Mouse (Mus musculus) adrenal gland, postnatal 4 days (tissue): Measurements from ENCODE around the gene Wdr48. TPM values are rescaled to one million over a fixed set of nuclear protein-coding genes. Genes with fewer than 3 reads are reported as not detected.

ENCODE experiments used
- DNase-seq, 2 experiments: peaks; one replicate each; pipeline ENCODE4 v3.0.0; 2021 to 2022; ENCODE audit warnings: low spot score in 2 of 2, mixed read lengths in 2 of 2
- total RNA-seq, 2 experiments: library from RNA; stranded (reverse); gene quantifications; 2 replicates each; pipeline ENCODE4 v1.2.3; 2021

Wdr48 gene
- total RNA-seq, 2 experiments from 2014 or later: 55.6 to 56.5 TPM

DNA sequence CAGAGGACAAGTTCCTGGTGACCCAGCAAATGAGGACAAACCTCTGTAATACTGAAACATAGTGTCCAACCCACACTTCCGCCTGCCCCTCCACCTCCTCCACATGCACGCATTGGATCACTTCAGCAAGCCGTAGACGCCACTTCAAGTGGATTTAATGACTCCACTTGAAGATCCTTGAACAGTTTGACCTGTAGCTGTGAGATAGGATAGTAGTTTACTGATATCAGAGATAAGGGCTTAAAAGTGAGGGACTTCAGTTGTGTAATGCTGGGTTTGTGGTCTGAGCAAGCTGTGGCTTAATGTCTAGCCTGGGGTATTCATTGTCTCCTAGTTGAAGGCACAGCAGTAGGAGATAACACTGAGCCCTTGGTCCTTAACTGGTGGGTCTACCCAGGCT, 28.8 kb downstream of the Wdr48 start:
- DNase-seq: no peak

DNA sequence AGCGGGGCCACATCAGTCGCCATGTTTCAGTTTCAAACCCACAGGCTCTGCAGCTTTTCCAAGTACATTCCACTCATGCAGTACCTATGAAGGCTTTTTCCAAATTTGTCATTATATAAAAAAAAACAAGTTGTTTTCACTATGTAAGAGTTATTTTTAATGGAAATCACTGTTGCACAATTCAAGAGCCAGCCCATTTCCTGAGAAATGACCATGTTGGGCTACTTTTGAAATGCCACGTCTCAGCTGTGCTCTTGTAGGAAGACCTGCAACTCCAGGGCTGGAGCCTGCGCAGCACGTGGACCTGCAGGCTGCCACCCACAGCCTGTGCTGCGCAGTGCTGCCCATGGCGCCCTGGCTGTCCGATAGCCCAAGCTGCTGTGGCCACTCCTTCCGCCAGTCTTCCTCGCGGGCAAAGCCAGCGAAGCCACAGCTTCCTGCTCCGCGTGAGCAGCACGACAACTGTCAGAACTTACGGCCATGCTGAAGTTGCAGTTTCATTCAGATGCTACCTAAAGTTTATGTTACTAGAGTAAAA, 30.5 kb downstream of the Wdr48 start:
- no peak for DNase-seq

DNA sequence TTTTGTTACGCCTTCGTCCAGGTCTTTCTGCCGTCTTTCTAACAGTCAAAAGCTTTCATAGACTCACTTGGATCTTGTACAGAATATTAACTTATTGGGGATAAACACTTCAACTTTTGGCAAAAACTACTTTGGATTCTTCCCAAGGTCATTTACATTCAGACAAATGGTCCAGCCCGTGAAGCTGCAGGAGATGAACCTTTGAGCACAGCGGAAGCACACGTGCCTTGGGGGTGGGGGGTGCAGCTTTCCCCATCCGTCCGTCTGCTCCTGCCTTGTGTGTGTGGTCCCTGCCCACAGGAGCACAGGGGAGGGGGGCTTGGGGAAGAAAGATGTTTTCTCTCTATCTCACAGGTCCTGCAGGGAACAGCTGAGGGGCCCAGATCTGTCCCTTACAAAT, 31.1 kb downstream of the Wdr48 start:
- no peak for DNase-seq

DNA sequence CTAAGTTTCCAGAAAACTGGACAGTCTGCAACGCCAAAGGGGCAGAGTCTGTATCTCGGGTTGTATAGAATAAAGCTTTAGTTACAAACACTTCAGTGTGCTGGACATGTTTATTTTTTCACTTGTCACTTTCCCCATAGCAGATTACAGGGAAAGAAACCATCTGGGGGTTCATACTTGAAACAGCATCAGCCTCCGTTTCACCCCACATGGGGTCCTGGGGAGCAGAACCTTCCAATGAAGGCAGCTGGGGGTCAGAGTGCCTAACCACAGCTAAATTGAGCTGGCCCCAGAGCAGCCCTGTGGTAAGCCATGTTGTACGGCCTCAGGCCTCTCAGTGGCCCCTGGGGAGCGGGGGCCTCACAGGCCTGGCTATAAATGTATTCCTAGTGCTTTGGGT, 31.8 kb downstream of the Wdr48 start:
- no peak for DNase-seq

DNA sequence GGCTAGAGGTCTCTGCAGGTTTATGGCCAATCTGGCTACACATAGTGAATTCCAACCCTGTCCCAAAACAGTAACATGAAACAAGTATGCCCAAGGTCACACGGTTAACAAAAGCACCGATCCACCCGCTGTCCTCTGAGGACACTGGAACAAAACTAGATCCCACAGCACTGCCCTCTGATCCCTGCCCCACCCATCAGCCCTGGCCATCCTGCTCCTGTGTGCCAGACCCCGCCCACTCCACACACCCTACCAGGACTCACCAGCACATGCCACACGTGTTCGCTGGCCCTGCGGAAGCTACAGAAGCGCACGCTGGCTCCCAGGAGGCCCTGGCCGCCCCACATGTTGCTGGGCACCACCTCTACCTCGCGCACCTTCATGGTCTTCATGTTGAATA, 37.7 kb downstream of the Wdr48 start:
- no peak for DNase-seq

DNA sequence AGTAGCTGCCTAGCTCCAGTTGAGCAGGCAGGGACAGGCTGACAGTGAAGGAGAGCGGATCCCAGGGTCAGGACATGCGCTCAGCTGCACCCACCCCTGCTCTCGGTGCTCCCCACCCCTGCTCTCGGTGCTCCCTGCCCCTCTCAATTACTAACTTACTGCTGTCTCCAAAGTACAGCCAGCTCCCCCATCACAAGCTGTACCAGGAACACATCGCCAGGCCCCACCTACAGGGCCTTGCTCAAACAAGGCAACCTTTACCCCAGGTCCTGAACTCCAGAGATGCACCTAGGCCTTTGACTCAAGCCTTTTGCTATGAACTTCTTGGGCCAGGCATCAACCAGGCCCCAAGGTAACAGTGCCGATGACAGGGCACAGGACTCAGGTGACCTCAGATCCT, 39.0 kb downstream of the Wdr48 start:
- no peak for DNase-seq

DNA sequence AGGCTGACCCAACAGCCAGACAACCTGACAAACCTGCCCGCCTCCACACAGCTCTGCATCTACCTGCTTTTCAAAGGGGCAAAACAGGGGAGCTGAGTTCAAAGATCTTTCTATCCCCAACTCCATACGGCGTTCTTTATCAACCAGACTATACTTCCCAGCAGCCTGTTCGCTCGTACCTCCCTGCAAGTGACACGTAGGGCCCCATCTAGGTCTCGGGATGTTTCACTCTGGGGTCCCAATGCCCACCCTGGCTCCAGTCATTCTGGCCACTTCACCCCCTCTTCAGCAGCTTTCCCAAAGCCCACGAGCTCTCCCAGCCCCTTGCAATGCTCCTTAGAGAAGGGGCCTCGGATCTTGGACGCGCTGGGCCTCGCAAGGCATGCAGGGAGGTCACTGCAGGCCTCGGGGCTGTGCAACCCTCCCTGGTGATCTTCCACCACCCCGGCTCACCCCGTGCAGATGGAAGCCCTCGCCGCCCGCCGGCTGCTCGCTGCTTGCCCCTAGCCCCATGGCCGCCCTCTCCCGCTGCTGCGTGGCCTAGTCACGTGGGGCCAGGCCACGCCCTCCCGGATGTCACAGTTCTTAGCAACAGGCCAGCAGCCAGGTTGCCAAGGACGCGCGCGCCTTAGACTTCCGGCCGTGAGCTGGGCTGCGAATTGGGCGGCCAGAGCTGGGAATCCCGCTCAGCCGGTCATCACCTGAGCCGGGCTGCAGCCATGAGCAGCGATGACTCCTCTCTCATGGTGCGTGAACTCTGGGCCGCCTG, 42.5 kb downstream of the Wdr48 start, which contains the start of the genes Gorasp1 and Ttc21a:
Gorasp1 (minus strand) TSS at position 561 of the 769 bp plus-strand sequence.
Ttc21a (plus strand) TSS at position 602 of the 769 bp plus-strand sequence.
- peak; percentile 82 to 87 for DNase-seq

DNA sequence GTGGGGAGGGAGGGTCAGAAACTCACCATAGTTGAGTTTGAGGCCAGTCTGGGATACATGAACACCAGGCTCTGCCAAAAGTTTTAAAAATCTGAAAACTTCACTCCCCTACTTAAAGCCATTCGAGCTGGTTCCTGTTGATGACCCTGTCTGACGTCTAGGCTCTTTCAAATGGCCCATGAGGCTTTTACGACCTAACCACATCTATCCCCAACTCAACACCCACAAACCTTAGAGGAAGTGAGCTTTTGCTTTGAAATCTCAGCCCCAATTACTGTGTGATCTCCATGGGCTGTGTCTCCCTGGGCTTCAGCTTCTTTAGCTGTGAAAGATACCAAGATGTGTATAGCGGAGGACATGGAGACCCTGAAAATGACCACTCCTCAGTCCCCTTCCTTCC, 43.8 kb downstream of the Wdr48 start:
- no peak for DNase-seq

DNA sequence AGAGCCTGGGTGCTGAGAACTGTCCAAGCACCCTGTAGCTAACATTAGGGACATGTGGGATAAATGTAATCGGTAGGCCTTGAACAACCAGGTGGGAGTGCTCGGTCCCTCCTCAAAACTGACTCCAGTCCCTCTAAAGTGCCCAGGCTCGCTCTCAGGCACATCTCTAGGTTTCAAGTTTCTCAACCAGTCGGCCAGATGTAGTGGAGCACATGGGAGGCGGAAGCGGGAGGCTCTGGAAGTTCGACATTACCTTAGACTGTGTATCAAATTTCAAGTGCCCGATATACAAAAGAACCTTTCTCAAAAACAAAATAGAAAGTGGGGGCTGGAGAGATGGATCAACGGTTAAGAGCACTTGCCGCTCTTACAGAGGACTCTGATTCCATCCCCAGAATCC, 45.0 kb downstream of the Wdr48 start:
- no peak for DNase-seq

DNA sequence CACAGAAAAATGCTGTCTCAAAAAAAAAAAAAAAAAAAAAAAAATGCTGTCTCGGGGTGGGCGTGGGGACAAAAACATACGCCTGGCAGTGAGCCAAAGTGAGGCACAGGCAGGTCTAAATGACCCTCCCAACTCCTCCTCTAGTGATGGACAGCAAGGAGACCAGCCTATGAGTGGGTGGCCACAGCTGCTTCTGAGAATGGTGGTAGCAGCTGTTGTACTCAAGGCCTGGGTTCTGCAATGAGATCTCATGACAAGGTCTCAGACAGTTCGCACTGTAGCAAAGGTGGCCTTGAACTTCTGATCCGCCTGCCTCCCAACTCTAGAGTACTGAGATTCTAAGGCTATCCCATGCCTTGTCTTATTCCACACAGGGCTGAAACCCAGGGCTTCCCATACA, 46.7 kb downstream of the Wdr48 start:
- DNase-seq: no peak

DNA sequence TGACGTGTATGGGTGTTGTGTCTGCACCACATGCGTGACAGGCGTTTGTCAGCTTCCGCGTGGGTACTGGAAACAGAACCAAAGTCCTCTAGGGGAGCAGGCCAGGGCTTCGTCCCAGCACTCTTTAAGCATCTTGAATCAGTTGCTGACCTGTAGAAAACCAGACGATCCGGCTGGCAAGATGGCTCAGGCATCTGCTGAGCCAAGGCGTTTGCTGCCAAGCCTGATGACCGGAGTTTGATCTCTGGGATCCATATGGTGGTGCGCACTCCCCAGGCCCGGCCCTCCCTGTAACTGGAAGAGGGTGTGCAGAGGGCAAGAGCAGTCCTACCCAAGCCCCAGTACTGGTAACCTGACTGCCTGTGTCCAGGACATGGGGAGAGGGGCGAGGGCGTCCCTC, 47.2 kb downstream of the Wdr48 start:
- no peak for DNase-seq

DNA sequence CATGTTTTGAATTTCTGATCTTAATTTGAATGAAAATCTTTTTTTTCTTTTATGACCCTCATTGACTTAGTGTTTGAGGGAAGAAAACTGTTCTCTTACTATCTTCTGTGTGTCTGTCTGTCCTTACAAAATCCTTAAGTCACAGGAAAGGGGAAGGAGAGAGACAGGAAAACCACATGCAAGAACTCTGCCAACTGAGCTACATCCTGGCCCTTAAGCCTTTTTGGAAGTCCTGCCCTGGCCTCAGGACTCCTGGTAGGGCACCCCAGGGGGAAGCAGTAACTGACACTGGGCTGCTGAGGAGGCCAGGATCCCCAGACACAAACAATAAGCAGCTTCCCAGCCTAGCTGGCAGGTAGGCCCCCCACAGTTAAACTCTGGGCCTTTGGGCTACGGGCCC, 48.6 kb downstream of the Wdr48 start:
- DNase-seq: no peak

DNA sequence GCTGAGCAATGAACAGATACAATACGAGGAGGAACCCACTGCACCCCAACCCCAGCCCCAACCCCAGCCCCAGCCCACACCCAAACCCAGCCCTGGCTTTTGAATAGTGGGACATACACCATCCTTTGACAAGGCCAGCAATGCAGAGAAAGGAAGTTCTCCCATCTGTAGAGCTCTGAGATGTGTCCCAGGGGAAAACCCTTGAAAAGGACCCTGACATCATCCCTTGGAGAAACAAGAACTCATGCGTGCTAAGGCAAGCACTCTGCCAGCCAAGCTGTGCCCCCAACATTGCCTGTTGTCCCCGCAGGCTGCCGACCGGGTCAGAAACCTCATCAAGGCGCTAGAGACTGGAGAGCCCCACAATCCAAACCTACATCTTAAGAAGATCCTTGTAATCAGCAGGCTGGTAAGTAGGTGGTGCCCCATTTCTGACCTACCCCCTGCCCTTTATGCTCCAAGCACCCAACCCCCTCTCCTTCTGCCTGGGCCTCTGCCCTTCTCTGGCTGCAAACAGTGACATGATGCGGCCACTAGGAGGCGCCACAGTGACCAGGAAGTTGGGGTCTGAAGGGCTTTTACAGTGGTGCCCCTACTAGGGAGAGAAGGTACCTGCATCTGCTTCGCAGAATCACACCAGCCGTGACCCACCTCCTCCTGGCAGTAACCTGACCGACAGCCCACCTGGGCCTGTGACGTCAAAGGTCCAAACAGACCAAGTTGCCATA, 50.7 kb downstream of the Wdr48 start:
- DNase-seq: no peak

DNA sequence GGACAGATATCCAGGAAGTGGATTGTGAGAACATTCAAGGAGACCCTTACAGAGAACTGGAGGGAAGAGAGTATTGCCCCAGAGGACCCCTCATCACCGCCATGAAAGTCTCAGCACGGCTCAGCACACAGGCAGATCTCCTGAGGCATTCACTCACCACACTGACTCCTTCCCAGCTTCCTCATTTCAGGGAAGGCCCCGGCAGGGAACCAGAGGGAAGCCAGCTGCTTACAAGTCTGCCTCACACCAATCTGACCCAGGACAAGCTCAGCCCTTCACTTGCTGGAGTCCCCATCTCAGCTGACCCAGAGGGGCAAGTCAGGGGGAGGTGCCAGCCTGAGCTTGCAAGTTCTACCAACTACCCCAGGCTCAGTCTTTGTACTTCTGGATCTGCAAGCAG, 54.1 kb downstream of the Wdr48 start:
- no peak for DNase-seq

DNA sequence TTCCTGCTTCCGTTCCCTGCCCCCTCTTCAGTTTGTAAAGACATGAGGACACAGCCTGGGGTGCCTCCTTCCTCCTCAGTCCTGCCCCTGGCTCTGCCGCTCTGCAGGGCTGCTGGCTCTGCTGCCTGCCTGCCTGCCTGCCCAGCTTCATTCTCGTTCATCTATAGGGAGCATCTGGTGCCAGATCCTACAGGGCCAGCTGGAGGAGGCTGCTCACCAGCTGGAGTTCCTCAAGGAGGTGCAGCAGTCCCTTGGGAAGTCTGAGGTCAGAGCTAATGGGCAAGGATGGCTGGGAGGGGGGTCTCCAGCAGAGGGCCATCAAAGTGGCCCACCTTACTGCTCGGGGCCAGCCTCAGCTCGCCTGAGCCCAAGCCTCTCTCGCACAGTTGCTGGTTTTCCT, 55.8 kb downstream of the Wdr48 start:
- DNase-seq: no peak

DNA sequence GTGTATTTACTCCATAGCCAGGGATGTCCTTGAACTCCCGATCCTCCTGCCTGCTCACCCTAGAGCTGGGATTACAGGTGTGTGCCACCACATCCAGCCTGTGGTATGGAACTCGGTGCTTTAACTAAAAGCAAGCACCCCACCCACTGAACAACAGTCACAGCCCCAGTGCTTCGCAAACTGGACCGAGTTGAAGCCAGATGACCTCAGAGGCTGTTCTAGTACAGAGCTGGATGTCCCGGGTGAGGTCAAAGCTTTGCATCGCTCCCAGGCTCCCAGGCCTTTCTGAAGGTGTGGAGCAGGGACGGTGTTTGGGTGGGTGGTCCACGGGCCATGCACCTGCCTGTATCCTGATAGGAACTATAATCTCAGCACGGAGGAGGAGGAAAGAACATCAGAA, 56.7 kb downstream of the Wdr48 start:
- DNase-seq: no peak

DNA sequence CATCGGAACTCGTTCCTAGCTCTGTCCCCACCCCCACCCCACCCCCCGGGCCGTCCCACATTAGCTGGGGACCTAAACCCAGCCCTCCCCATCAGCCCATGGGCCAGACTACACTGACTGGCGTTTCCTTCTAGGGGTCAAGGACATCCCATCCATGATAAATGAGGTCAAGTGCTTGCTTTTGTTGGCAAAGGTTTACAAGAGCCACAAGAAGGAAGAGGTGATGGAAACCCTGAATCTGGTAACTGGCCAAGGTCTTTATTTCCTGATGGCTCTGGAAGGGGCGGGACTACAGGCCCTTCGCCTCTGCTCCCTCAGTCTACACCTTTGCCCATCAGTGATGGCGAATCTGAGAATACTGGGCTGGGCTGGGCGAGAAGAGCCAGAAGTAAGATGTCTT, 64.2 kb downstream of the Wdr48 start:
- DNase-seq: no peak

DNA sequence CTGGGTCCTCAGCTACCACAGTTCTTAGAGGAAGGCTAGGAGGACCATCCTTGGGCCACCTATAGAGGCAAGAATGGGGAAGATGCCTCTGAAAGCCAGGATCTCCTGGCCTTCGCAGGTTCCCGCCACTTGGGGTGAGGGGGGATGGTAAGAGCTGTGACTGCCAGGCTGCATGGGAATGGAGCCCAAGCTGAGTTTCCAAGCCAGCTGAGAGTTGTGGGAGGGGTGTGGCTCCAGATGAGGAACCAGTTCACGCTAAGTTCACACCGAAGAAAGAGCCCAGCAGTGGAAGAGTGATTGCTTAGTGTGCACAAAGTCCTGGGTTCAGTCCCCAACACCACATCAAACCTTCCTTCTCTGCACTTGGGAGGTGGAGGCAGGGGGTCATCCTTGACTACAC, 67.5 kb downstream of the Wdr48 start:
- no peak for DNase-seq

DNA sequence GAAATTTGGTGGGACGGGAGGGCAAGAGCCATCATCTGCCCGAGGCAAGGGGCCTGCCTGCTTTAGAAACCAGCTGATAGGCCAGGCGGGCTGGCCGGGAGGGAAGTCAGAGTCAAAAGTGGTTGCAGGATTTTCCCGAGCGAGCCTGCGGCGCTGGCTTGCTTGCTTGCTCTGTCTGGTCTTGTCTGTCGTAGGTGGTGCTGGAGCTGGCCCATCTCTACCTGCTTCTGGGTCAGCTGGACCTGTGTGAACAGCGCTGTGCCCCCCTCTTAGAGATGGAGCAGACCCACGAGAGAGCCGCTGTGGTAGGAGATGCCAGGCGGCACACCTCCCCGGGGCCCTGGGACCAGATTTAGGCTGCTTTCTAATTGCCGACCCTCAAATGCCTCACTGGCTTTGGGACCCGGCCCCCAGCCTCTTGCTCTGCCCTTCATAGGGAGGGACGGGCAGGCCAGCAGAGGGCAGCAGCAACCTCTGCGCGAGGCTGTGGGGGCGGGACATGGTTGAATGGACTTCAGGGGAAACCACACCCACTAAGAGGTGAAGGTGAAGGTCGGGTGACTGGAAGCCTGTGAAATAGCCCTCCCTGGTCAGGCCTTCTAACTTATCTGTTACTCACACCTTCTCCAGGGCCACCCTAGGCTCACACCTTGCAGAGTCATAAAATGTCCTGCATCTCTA, 68.4 kb downstream of the Wdr48 start:
- peak in 1 of 2 experiments; percentile 58 for DNase-seq

DNA sequence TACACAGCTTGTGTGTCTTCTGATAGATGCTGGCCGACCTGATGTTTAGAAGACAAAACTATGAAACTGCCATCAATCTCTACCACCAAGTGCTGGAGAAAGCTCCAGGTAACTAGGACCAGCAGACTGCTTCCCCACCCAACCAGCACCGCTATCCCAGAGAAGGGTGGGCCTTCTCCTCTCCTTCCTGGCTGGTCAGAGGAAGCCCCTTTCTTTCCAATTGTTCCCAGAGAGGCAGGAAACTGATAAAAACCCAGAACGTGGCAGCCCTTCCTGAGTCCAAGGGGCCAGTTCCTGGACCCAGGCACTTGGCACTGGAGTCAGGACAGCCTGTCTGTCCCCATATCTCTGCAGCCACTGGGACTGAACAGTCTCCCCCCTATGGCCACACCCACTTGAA, 69.5 kb downstream of the Wdr48 start:
- DNase-seq: no peak

DNA sequence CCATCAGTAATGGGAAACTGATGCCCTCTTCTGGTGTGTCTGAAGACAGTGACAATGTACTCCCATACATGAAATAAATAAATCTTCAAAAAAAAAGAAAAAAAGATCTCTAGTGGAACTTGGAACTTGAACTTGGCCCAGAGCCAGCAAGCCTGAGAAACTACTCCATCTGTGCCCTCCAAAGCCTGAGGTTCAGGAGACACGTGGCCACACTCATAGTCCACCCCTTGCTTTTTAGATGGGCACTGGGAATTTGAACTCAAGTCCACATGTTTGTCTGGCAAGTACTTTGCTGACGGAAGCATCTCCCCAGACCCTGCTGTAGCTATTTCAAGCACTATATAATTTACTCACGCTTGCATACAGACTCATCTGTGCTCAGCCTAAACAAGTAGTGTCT, 70.5 kb downstream of the Wdr48 start:
- DNase-seq: no peak
